Mouse (Mus musculus): ENCODE measurements around the gene Hist1h1a. TPM values are rescaled to one million over a fixed set of nuclear protein-coding genes. Genes with fewer than 3 reads are reported as not detected.
"Not testable (repeated sequence)": the region's sequence is repeated elsewhere in the genome, so short reads cannot be mapped to it uniquely, and the experiment has no call there.

The Hist1h1a gene
- polyA plus RNA-seq, 1 experiment = not detected

- no peak for DNase-seq (ENCODE audit: low read depth)
Observed at GRCm38 (mm10) chr13:23743963-23744362, 19.5 kb upstream of the Hist1h1a start.

DNA sequence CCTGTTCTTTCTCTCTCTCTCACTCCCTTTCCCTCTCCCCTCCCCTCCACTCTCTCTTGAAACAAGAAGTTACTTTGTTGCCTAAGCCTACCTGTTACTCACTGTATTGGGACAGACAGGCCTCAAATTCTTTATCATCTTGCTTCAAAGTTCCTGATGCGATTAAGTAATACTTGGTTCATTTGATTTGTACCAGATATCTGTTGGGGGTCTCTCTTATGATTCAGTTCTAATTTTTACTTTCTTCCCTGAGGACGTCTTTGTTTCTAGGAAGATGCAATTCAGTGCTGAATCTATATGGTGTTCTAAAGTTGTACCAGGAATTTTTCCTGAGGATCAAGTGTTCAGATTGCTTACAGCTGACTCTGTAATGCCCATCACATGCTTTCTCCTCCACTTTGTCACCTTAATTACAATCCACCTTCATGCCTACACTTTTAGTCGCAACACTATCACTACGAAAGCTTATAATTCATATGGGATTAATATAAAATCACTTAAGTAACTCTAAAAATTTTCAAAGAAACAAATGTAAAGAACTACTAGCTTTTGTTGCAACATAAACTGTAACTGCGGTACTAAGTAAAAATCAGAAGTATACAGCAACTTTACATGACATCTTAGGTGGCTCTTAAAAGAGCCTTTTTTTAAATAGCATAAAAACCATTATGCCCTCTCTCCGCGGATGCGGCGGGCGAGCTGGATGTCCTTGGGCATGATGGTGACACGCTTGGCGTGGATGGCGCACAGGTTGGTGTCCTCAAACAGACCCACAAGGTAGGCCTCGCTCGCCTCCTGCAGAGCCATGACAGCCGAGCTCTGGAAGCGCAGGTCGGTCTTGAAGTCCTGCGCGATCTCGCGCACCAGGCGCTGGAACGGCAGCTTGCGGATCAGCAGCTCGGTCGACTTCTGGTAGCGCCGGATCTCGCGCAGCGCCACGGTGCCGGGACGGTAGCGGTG lies 18.8 kb upstream of the Hist1h1a start:
- no peak for DNase-seq (ENCODE audit: low read depth)

DNA sequence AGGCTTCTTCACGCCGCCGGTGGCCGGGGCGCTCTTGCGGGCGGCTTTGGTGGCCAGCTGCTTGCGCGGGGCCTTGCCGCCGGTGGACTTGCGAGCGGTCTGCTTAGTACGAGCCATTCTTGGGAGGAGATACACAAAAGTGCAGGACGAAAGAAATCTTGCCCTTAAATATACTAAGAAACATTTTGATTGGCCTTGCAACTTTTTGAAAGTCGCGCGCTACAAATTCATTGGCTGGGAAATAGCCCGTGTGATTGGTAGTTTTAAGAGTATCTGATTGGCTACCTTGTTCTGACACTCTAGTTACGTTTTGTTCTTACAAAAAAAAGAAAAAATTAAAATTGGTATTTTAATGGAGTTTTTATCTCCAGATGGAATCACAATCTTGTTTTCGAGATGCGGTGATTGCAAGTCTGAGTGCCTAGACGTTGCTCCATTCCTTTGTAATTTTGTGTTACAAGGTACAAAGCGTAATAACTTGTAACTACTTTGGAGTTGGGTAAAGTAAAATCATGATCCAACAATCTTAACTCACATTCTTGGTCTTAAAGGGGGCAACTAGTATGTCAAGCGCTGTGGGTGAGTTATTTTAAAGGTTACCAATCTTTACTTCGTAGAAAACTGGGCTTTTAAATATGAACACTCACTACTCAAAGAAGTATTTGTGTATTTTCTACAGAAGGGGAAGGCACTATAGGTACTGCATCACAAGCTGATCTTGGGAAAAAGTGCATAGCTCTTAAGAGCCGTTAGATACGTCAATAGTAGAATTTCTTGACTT lies 17.9 kb upstream of the Hist1h1a start, which contains the start of gene Hist1h3c:
Hist1h3c (minus strand) TSS at position 222 of the 781 bp plus-strand sequence.
- no peak for DNase-seq (ENCODE audit: low read depth)

DNA sequence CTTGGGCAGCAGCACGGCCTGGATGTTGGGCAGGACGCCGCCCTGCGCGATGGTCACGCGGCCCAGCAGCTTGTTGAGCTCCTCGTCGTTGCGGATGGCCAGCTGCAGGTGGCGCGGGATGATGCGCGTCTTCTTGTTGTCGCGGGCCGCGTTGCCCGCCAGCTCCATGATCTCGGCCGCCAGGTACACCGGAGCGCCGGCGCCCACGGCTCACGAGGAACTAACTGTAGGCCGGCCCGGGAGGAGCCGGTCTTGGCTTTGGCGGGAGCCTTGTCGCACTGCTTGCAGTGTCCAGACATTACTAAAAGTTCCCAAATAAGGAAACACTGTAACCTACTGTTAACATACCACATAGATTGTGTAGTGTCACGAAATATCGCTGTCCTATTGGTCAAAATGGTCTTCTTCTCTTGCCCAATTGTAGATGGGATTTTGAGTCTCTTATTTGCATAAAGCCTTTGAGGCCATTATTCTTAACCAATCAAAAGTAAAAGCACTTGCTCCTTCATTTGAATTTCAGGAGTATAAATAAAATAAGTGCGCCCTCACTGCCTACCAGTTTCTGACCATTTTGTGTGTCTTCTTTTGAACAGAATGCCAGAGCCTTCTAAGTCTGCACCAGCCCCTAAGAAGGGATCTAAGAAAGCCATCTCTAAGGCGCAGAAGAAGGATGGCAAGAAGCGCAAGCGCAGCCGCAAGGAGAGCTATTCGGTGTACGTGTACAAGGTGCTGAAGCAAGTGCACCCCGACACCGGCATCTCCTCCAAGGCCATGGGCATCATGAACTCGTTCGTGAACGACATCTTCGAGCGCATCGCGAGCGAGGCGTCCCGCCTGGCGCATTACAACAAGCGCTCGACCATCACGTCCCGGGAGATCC lies 17.0 kb upstream of the Hist1h1a start, which contains the start of gene Hist1h2bb:
Hist1h2bb (plus strand) TSS at position 534 of the 880 bp plus-strand sequence.
- not testable (repeated sequence) for DNase-seq (ENCODE audit: low read depth)

GRCm38 (mm10) chr13:23747081-23747891 lies 16.2 kb upstream of the Hist1h1a start:
- DNase-seq (ENCODE audit: low read depth) = no peak

DNA sequence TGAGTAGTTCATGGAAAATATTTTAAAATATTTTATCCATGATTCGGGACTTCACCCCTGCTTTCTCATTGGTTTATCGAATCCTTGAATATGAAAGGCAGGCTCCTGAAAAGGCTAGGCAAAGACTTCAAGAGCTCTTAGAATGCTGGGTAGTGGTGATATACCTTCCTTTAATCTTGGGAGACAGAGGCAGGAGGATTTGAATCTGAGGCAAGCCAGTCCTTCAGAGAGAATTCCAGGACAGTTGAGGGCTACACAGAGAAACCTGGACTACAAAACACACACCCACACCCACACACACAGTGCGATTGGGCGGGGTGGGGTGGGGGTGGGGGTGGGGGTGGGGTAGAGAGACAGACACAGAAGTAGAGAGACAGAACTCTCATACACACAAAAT lies 15.6 kb upstream of the Hist1h1a start:
- DNase-seq (ENCODE audit: low read depth) = no peak

- DNase-seq (ENCODE audit: low read depth) = no peak
Observed at GRCm38 (mm10) chr13:23749563-23750121, 13.8 kb upstream of the Hist1h1a start.

GRCm38 (mm10) chr13:23750839-23751477 lies 12.5 kb upstream of the Hist1h1a start, which contains the start of gene Hist1h2ab:
Gene Hist1h2ab (plus strand): TSS chr13:23751126.
- not testable (repeated sequence) for DNase-seq (ENCODE audit: low read depth)

DNA sequence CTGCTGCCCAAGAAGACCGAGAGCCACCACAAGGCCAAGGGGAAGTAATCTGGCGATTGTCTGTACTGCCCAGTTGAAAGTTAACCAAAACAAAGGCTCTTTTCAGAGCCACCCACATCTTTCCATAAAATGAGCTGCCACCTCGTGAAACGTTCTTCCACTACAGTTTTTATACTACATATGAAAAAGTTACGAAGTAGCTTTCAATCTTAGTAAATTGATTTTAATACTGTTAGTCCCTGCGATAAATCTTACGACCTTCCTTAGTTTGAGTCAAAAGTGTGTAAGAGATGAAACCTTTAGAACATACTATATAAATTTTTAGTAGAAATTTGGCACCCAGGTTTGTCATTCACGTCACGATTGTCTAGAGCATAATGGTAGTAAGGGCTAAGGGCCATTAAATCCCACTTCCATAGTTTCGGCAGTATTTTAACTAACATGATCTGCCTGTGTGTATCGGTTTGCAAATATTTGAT lies 11.9 kb upstream of the Hist1h1a start:
- DNase-seq (ENCODE audit: low read depth) = no peak

- not testable (repeated sequence) for DNase-seq (ENCODE audit: low read depth)
Observed at GRCm38 (mm10) chr13:23752067-23752741, 11.3 kb upstream of the Hist1h1a start, which contains the start of gene Hist1h3b. Gene Hist1h3b (plus strand): TSS chr13:23752267.

DNA sequence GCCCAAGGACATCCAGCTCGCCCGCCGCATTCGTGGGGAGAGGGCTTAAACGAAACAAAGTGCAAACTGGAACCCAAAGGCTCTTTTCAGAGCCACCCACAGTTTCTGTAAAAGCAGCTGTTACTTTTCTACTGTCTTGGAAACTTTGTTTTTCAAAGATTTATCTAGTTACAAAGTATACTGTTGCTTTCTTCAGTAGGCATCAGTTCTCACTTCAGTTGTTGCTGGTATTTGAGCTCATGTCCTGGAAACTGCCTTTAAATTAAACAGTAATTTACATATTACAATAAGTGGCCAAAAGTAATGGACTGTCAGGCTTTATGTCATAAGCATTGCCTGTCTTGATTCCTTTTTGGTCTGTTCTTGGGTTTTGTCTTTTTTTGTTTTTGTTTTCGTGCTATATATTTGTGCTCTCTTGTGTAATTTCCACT lies 10.7 kb upstream of the Hist1h1a start:
- DNase-seq (ENCODE audit: low read depth) = no peak

DNA sequence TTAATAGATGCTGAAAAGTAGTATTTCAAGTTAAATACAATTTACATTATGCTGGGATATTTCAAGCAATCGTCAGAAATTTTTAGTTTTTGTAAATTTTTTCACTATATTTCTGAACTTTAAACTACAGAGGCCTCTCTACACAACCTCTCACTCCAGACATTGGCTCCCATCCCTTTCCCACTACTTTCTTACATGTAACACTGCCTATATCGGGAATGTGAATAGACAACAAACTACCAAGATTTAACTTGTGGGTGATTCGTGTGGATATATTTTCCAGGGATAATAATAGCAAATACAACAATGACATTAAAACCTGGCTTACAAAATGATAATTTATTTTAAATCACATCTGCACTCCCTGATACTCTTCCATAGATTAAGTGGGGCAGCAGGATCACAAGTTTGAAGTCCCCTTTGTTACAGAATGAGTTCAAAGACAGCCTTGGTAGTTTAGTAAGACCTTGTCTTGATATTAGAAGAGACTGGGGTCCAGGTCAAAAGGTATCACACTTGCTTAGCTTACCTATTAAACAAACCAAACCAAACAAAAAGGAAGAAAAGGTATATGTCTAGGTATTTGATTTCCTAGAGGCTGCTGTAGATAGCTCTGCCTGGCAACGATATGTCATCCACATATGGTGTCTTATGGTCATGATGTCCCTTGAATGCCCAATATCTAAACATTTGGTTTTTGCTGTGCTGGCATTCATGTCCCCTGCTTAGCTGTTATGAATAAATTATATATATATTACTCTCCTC lies 10.0 kb upstream of the Hist1h1a start:
- no peak for DNase-seq (ENCODE audit: low read depth)

DNA sequence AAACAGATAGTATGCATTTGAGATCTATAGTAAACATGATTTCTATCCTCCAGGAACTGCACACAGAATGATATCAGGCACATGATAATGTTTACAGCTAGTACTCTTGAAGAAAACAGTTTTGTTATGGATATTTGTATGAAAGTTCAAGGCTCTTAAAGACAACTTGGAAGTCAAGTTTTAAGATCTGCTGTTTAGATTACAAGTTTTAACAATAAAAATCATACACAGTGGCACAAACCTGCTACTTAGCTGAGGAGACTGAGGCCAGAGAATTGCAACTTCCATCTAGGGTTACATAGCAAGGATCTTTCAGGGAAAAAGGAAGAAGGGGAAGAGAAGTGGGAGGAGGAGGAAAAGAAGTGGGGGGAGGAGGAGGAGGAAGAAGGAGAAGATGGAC lies 8.5 kb upstream of the Hist1h1a start:
- no peak for DNase-seq (ENCODE audit: low read depth)

DNA sequence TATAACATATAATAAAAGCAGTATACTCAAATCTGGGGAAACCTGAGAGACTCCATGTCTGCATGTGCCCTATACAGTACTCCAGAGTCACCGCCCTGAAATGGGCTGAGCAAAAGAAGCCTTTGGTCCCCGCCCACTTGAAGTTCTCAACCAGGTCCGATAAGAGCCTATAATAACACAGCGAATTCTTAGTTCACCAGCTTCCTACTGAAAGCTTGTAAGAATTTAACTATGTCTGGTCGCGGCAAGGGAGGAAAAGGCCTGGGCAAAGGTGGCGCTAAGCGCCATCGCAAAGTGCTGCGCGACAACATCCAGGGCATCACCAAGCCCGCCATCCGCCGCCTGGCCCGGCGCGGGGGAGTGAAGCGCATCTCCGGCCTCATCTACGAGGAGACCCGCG lies 6.7 kb upstream of the Hist1h1a start, which contains the start of gene Hist1h4b:
Hist1h4b (plus strand) TSS at position 224 of the 400 bp plus-strand sequence.
- no peak for DNase-seq (ENCODE audit: low read depth)

DNA sequence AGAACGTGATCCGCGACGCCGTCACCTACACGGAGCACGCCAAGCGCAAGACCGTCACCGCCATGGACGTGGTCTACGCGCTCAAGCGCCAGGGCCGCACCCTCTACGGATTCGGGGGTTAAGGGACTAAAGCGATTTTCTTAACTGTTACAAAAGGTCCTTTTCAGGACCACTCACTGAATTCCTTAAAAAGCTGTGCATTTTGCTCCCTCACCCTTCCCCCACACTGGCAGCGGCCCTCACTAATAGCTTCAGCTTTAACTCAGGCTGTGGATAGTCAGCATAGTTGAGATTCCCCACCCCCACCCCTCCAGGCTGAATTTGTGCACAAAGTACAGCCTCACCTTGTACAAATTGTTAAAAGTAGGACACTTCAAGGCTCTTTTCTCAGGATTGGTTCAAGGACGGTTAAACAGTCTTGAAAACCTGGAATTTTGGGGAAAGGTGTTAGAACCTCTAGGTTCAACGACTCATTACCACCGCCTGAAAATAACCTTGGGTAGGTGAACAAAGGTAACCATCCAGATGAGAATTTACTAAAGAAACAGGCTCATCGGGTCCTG lies 6.2 kb upstream of the Hist1h1a start:
- no peak for DNase-seq (ENCODE audit: low read depth)

DNA sequence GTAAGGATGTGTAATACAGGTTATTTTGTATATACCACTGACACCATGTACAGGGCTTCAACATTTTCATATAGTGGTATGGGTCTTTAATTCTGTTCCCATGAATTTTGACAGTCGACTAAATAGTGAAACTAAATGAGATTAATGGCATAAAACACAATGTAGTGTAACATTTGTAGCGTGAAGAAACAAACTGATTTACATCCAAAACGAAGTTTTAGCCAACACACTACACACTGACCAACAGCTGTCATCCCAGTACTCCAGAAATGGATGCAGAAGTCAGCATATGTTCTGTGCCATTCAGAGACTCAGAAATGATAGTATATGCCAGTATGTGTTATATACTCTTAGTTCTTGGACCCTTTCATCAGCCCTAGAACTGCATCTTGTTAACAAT lies 5.5 kb upstream of the Hist1h1a start:
- DNase-seq (ENCODE audit: low read depth) = no peak

GRCm38 (mm10) chr13:23759251-23759771 lies 4.2 kb upstream of the Hist1h1a start:
- no peak for DNase-seq (ENCODE audit: low read depth)

Measured in gonadal fat pad, adult 2 months (tissue).